Mouse (Mus musculus) embryonic fibroblast, embryonic 13.5 days (primary cell): Measurements from ENCODE around the gene Utf1. TPM values are rescaled to one million over a fixed set of nuclear protein-coding genes. Genes with fewer than 3 reads are reported as not detected.

Source experiments
- H3K27ac ChIP-seq: 2 replicates; pipeline ENCODE4 v1.5.1; 2012; ENCODE audit warnings: low read length, control low read depth, inconsistent platforms; ENCODE audit not compliant: insufficient read depth
- H3K4me1 ChIP-seq: 2 replicates; pipeline ENCODE4 v1.6.1; 2011; ENCODE audit warnings: low read length; ENCODE audit not compliant: control insufficient read depth, insufficient read depth
- H3K4me3 ChIP-seq: 2 replicates; pipeline ENCODE4 v1.5.1; 2011; ENCODE audit warnings: mild to moderate bottlenecking, control low read depth, low read length; ENCODE audit not compliant: insufficient read depth
- CTCF ChIP-seq: IDR thresholded peaks from 2 replicates; pipeline ENCODE4 v1.5.1; 2011; ENCODE audit warnings: mild to moderate bottlenecking, control low read depth, low read length, moderate library complexity, borderline replicate concordance; ENCODE audit not compliant: insufficient read depth
- POLR2A ChIP-seq: IDR thresholded peaks from 2 replicates; pipeline ENCODE4 v1.6.1; 2011; ENCODE audit warnings: low read depth, mild to moderate bottlenecking, control low read depth, low read length, moderate library complexity
- polyA plus RNA-seq: library from polyadenylated mRNA; stranded (reverse); fragments of >200 nt; gene quantifications from 2 replicates; pipeline ENCODE4 v1.2.4, GENCODE M21; 2011; ENCODE audit warnings: low read depth; ENCODE audit not compliant: missing spikeins, insufficient read length

The Utf1 gene
- polyA plus RNA-seq, 1 experiment: not detected

DNA sequence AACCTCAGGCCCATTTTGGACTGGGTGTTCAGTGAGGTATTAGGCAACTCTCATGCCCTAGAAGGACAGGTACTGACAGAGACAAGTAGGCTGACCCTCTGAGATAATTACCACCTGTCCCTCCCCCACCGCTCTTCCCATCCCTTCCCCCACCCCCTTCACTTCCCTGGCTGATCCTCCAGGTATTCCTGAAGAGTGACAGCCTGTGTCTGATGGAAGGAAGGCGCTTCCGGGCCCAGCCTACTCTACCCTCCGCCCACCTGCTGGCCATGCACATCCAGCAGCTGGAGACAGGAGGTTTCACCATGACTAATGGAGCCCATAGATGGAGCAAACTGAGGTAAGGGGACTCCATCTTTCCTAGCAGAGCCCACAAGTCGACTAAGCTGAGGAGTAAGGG, 5.8 kb upstream of the Utf1 start:
- Histone ChIP-seq H3K4me1 (no peaks in the 10 kb centered on the region), H3K27ac (no peak overlapping the region), H3K4me3 (no peak overlapping the region)
- TF ChIP-seq POLR2A: no peak
- no peak for TF ChIP-seq CTCF

DNA sequence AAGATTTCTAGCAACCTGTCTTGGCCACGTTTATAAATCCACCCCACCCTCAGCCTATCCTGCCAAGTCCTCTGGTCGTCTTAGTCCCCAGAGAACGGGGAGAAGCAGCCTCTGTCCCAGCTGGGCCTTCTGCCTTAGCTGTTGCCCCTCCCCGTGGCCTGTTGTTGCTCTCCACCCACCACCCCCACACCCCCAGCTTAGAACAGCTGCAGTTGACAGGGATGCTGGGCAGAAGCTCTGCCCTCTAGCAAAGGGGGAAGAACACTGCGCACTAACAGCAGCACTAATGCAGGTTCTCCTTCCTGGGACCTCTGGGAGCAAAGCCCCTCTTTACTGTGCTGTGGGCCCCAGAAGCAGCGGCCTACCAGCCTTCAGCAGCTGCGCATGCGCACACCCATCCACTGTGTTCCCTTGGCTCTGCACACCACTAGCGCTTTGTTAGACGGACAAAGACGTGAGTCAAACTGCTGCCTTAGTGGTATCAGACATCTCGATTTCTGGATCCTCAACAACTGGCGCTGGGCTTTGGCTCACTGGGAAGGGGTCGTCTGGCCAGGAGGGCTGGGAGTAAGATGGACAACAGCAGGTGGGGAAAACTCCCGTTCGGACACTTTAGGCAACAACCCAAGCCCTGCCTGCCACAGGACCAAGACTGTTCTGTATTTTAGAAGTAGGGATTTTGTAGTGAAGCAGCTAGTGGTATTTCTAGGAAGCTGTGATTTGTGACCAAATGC, 2.9 kb upstream of the Utf1 start:
- TF ChIP-seq POLR2A (no peak), CTCF (no peak)
- Histone ChIP-seq H3K4me3 (no peak overlapping the region), H3K4me1 (no peaks in the 10 kb centered on the region), H3K27ac (no peak overlapping the region)

DNA sequence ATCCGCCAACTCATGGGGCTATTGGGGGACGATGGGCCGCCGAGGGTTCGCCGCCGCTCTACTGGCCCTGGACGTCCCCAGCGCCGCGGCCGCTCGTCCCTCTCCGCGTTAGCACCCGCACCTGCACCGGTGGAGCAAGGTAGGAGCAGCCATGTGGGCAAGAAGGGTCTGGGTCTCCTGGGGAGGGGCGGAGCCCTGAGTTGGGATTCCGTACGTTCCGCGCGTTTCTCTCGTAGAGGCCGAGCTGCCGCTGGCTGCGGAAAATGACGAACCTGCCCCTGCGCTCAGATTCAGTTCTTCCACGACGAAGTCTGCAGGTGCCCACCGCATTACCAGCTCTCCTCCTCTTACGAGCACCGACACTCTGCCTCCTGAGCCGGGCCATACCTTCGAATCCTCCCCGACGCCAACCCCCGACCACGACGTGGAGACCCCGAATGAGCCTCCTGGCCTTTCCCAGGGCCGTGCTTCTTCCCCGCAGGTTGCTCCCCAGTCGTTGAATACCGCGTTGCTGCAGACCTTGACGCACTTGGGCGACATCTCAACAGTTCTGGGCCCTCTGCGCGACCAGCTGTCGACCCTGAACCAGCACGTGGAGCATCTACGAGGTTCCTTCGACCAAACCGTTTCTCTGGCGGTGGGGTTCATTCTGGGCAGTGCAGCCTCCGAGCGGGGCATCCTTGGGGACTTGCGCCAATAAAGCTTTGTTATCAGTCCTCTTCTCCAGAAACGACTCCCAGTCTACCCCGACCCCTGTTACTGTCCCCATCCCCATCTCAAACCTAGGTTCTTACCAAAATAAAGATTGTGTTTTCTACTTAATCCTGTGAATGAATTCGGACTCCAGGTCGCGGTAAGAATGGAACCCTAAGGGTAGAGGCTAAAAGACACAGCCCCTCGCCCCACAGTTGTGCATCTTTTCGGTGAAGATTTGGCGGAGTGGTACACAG, 977 bp downstream of the Utf1 start:
- Histone ChIP-seq H3K4me1 (no peaks in the 10 kb centered on the region), H3K4me3 (no peak overlapping the region), H3K27ac (no peak overlapping the region)
- TF ChIP-seq CTCF (no peak), POLR2A (no peak)

DNA sequence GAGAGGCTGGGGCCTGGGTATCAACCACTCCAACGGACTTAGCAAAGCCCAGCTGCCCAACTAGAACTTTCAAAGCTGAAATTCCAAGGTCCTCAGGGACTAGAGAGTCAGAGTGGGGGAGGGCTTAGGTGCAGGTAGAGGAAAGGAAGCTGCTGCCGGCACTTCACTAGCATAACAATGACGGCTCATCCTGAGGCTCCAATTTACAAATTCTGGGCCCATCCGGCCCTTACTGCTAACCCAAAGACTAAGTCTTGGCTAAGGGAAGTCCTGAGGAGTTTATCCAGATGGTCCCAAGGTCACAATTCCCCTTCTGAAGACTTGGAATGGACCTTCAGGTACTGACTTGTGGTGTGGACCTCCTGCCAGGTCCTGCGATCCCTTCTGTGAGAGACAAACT, 1.9 kb downstream of the Utf1 start:
- no peak for TF ChIP-seq POLR2A
- no peak for TF ChIP-seq CTCF
- Histone ChIP-seq H3K4me3 (no peak overlapping the region), H3K27ac (no peak overlapping the region), H3K4me1 (no peaks in the 10 kb centered on the region)

DNA sequence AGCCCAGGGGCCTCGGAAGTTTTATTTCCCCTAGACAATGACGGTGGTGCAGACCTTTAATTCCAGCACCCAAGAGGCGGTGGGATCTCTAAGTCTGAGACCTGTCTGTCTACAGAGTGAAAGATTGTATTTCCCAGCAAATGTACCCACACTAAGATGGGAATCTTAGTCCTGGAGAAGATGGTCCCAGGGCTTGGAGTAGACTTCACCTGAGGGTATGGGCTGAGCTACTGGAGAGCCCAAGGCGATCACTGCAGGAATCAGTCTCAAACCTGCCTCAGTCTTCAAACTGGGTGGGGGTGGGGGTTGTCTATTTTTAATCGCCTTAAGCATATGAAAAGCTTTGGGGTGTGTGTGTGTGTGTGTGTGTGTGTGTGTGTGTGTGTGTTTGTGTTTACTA, 2.4 kb downstream of the Utf1 start:
- Histone ChIP-seq H3K4me3 (no peak overlapping the region), H3K27ac (no peak overlapping the region), H3K4me1 (no peaks in the 10 kb centered on the region)
- no peak for TF ChIP-seq CTCF
- no peak for TF ChIP-seq POLR2A

DNA sequence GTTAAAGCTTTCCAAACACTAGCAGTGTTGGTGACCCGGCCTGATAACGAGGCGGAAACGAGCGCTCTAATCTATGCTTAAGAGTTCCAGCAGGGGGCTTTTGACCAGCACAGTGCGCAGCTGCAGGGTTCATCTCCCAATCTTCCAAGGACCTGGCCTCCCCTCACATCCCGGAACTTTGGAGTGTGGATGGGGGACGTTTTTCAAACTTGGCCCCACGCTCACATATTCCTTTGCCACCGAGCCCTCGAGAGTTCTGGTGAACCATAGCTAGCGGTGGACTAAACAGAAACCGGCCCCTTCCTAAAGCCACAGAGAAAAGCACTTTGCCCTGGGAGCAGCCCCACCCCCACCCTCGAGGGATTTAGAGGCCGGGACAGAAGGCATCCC, 6.3 kb downstream of the Utf1 start:
- TF ChIP-seq CTCF: peak; percentile 38; the same call in 1 of the 2 replicates
- no peak; the same call in 1 of the 2 replicates for TF ChIP-seq POLR2A
- no peaks in the 10 kb centered on the region for H3K4me1 ChIP-seq
- H3K27ac ChIP-seq: 0 out of 2 replicates have a peak overlapping the region, but pooled peaks have one; percentile 2
- peak overlapping the region; percentile 63 for H3K4me3 ChIP-seq

DNA sequence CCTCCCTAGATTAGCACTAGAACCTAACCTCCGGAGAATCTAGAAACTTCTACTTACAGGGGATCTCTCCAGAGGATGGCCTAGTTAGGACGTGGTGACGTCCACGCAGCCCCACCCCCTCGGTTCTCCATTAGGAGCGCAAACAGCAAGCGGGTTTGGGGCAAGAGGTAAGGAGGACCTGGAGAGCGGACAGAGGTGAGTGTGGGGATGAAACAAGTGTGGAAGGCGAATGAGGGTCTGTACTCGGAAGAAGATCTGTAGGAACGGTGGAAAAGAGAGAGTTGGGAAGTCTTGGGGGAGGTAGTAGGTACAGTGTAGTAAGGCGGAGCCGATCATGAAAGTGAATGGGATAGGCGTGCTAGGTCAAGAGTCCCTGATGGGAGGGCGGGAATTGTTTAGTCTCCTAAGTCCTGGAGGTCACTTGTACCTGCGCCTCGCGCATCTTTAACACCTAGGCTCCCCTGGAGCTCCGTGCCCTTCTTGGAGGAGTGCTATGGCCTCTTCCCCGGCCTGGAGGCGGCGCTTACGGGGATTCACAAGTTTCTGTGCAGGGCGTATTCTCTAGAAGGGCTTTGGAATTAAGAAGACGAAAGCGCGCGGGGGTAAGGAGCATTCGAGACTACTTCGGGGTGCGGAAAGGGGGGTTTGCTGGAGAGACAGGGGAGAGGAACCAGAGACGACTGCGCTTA, 6.8 kb downstream of the Utf1 start:
- TF ChIP-seq POLR2A: peak; percentile 86
- no peak for TF ChIP-seq CTCF
- Histone ChIP-seq H3K27ac (0 out of 2 replicates have a peak overlapping the region, but pooled peaks have one; percentile 2), H3K4me3 (peak overlapping the region; percentile 63), H3K4me1 (no peaks in the 10 kb centered on the region)

DNA sequence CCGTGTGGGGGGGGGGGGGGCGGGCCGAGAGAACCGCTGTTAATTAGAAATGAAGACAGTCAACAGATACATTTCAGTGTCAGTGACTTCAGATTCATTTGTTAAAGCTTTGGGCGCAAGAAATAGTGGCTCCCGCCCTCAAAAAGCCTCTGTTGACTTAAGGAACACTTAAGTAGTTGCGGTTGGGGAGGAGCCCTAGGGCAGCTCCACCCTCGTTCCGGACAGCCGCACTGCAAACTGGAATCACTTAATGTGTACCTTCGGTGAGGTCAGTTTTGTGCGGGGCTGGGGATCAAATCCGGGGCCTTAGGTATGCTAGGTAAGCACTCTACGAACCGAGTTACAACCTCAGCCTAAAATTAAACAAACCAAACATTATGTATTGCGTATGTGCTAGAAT, 7.5 kb downstream of the Utf1 start:
- Histone ChIP-seq H3K4me3 (peak overlapping the region; percentile 63), H3K4me1 (no peaks in the 10 kb centered on the region), H3K27ac (no peak overlapping the region)
- TF ChIP-seq CTCF (no peak), POLR2A (peak; percentile 25; the same call in 1 of the 2 replicates)

DNA sequence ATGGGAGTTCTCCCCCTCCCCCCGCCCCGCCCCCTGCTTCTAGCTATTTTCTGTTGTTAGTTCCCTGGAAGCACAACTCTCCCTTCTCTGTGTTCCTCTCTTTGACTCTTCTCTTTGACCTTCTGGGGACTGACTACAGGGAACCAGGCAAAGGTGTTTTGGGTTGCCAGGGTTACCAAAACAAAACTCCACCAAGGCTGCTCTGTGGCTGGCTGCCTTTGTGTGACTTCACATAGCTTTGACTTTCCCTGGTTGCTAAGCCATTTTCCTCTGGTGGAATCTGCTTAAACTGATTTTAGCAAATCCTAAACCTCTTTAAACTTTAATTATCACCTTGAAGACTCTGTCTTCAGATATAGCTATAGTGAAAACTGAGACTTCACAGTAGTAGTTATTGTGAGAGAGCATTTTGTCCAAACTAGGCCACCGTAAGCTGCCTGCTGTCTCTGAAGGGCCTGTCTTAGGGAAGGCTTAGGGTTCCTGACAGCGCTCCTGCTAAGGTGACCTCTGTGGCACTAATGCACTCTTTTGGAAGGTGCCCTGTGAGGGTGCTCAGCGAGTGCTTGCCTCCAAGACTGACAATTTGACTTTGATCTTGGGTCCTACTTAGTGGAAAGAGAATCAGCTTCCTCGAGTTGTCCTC, 8.5 kb downstream of the Utf1 start:
- TF ChIP-seq POLR2A (no peak), CTCF (no peak)
- Histone ChIP-seq H3K4me3 (no peak overlapping the region), H3K4me1 (no peaks in the 10 kb centered on the region), H3K27ac (no peak overlapping the region)

DNA sequence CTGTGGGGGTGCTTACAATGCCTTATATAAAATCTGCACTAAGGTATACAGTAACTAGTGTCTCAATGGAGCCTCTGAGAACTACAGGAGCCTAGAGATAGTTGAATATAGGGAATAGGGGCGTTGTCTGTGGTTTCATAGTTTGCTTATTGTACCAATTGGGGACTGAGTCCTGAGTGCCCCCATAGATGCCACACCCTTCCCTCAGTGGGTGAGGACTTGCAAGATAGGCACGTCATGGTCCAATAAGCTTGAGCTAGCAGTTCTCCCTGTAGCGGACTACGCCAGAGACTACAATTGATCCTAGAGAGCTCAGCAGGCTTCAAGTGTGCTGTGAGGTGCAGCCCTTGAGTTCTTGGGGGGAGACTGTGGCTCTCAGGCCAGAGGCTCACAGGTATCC, 11.9 kb downstream of the Utf1 start:
- Histone ChIP-seq H3K27ac (no peak overlapping the region), H3K4me1 (no peaks in the 10 kb centered on the region), H3K4me3 (no peak overlapping the region)
- TF ChIP-seq CTCF: no peak
- no peak for TF ChIP-seq POLR2A
